Mouse (Mus musculus) lung, adult 18-20 months (tissue): Measurements from ENCODE around the gene Gm525.
"Not testable (repeated sequence)": the region's sequence is repeated elsewhere in the genome, so short reads cannot be mapped to it uniquely, and the experiment has no call there.

Experiments
- DNase-seq, 2 experiments: peaks; one replicate each; pipeline ENCODE4 v3.0.0; 2022; ENCODE audit warnings: mixed read lengths in 2 of 2

Gm525 gene

GRCm38 (mm10) chr11:89073541-89073940, at the start of gene Gm525:
Gm525 (plus strand) TSS chr11:89073841.
- no peak for DNase-seq

GRCm38 (mm10) chr11:89024181-89024881, 49.3 kb upstream of the Gm525 start:
- DNase-seq = peak; percentile 84 to 90

GRCm38 (mm10) chr11:89025603-89026002, 48.0 kb upstream of the Gm525 start:
- DNase-seq = no peak

GRCm38 (mm10) chr11:89026117-89026516, 47.5 kb upstream of the Gm525 start:
- peak in 1 of 2 experiments; percentile 42 for DNase-seq

- peak; percentile 72 to 74 for DNase-seq
These were observed 45.7 kb upstream of the Gm525 start for GRCm38 (mm10) chr11:89027955-89028361.

GRCm38 (mm10) chr11:89028871-89029405, 44.7 kb upstream of the Gm525 start:
- peak; percentile 74 to 76 for DNase-seq

- no peak for DNase-seq
These were observed 43.1 kb upstream of the Gm525 start for GRCm38 (mm10) chr11:89030552-89030951.

- no peak for DNase-seq
These were observed 42.5 kb upstream of the Gm525 start for GRCm38 (mm10) chr11:89031189-89031588.

- DNase-seq = no peak
These were observed 39.0 kb upstream of the Gm525 start for GRCm38 (mm10) chr11:89034592-89034991.

- no peak for DNase-seq
These were observed 38.1 kb upstream of the Gm525 start for GRCm38 (mm10) chr11:89035552-89035951.

GRCm38 (mm10) chr11:89038496-89038895, 35.1 kb upstream of the Gm525 start:
- no peak for DNase-seq

- peak; percentile 65 to 75 for DNase-seq
These were observed 34.3 kb upstream of the Gm525 start for GRCm38 (mm10) chr11:89039325-89039724.

GRCm38 (mm10) chr11:89041073-89041472, 32.6 kb upstream of the Gm525 start:
- DNase-seq = not testable (repeated sequence)

GRCm38 (mm10) chr11:89043046-89043445, 30.6 kb upstream of the Gm525 start:
- DNase-seq = no peak

GRCm38 (mm10) chr11:89045501-89045900, 28.1 kb upstream of the Gm525 start:
- not testable (repeated sequence) for DNase-seq

GRCm38 (mm10) chr11:89046021-89046420, 27.6 kb upstream of the Gm525 start:
- DNase-seq = no peak

- DNase-seq = no peak
These were observed 21.9 kb upstream of the Gm525 start for GRCm38 (mm10) chr11:89051767-89052166.

- DNase-seq = no peak
These were observed 17.5 kb upstream of the Gm525 start for GRCm38 (mm10) chr11:89055931-89056690.

GRCm38 (mm10) chr11:89058515-89059270, 14.9 kb upstream of the Gm525 start:
- DNase-seq = peak in 1 of 2 experiments; percentile 20

GRCm38 (mm10) chr11:89059919-89060422, 13.7 kb upstream of the Gm525 start:
- peak in 1 of 2 experiments; percentile 30 for DNase-seq

GRCm38 (mm10) chr11:89060423-89061089, 13.1 kb upstream of the Gm525 start:
- peak; percentile 92 to 95 for DNase-seq

- peak in 1 of 2 experiments; percentile 15 for DNase-seq
These were observed 12.3 kb upstream of the Gm525 start for GRCm38 (mm10) chr11:89061362-89061761.
